8 mouse cellular contexts compared by ENCODE assay signal in the genomic region with DNA sequence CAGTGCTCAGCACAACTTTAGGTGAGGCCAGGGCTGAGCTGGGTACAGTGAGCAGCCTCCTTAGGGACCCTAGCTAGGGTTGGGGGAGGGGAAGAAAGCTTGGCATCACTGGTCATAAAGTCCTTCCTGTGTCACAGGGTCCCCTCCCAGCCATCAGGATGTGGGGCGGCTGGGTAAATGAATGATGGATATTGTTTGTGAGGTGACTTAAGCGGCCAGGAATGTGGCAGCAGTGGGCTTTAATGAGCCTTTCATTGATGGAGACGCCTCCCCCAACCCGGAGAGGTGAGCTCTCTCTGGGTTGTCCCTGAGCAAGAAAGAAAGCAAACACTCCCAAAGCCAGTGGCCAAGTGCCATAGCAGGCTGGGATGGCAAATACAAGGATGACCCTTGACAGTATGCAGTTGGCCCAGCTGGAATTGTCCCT. TPM values are rescaled to one million over a fixed set of nuclear protein-coding genes. Genes with fewer than 3 reads are reported as not detected.
DNase-seq lines count a peak whose midpoint lies in the region.

No protein-coding gene starts in this region.

- intact Hi-C loops in gastrocnemius, postnatal 14 days (cut with DNase I; ENCODE audit: low total_unique reads): no loop called here

- DNase-seq in gastrocnemius, postnatal 25 days: peak; percentile 35
- DNase-seq in gastrocnemius, postnatal 14 days: no peak
- peak; percentile 58 to 75 for DNase-seq in heart, adult 9 months (ENCODE audit: low spot score in 2 of 2)
- DNase-seq in kidney, adult 9 months: peak; percentile 61
- DNase-seq in mesoderm, embryonic 11.5 days (ENCODE audit: low read depth, low spot score): peak; percentile 79
- no peak for DNase-seq in thymus, postnatal 14 days
- no peak for DNase-seq in layer of hippocampus, postnatal 25 days (ENCODE audit: extremely low spot score in 1 of 2, low spot score in 1 of 2)
- no peak for DNase-seq in right cerebral cortex, adult 2 months (ENCODE audit: low spot score in 2 of 2)

RNA-seq across cellular contexts. Expression of a gene that starts 38.3 kb away (rescaled TPM):
- 10 to 100 TPM; 36.7 to 45.8 TPM for total RNA-seq in gastrocnemius, postnatal 25 days (2021)
- 10 to 100 TPM; 68.1 to 85.9 TPM for total RNA-seq in gastrocnemius, postnatal 14 days (2021)
- 100 to 1,000 TPM; 124 to 129 TPM for total RNA-seq in layer of hippocampus, postnatal 25 days (2021)

RNA-seq across cellular contexts. Expression of a gene that starts 42.7 kb away (rescaled TPM):
- under 1 TPM in 1 of 2 experiments, not detected in 1; 0.10 TPM for total RNA-seq in gastrocnemius, postnatal 25 days (2021)
- under 1 TPM; 0.10 to 0.13 TPM for total RNA-seq in gastrocnemius, postnatal 14 days (2021)
- under 1 TPM; 0.26 to 0.69 TPM for total RNA-seq in layer of hippocampus, postnatal 25 days (2021)

RNA-seq across cellular contexts. Expression of a gene that starts 57.8 kb away (rescaled TPM):
- 100 to 1,000 TPM; 116 to 137 TPM for total RNA-seq in gastrocnemius, postnatal 25 days (2021)
- 100 to 1,000 TPM; 142 to 147 TPM for total RNA-seq in gastrocnemius, postnatal 14 days (2021)
- 100 to 1,000 TPM; 179 to 185 TPM for total RNA-seq in layer of hippocampus, postnatal 25 days (2021)

RNA-seq across cellular contexts. Expression of a gene that starts 58.0 kb away (rescaled TPM):
- total RNA-seq in gastrocnemius, postnatal 25 days (2021): under 1 TPM; 0.29 to 0.36 TPM
- 1 to 10 TPM in 1 of 2 experiments, under 1 TPM in 1; 0.71 to 1.2 TPM for total RNA-seq in gastrocnemius, postnatal 14 days (2021)
- 1 to 10 TPM; 2.1 to 2.4 TPM for total RNA-seq in layer of hippocampus, postnatal 25 days (2021)

Comparison
In these comparisons a context has a peak if more than half of its experiments do, and no peak if none do; other contexts are left out.
1. DNase-seq: peak in gastrocnemius, postnatal 25 days (single experiment), heart, adult 9 months (2 of 2), kidney, adult 9 months (single experiment) and mesoderm, embryonic 11.5 days (single experiment); none in gastrocnemius, postnatal 14 days (single experiment), thymus, postnatal 14 days (single experiment), layer of hippocampus, postnatal 25 days (0 of 2) and right cerebral cortex, adult 2 months (0 of 2).